Mouse (Mus musculus): ENCODE results near the gene Khdc1c. TPM values are rescaled to one million over a fixed set of nuclear protein-coding genes. Genes with fewer than 3 reads are reported as not detected.

The Khdc1c gene
- polyA plus RNA-seq (2014; fragmentation: Illumina TruSeq; extraction: RNeasy Lipid Tissue Mini Kit (QIAGEN cat#74804); ENCODE audit: low read depth, low replicate concordance), result not detected

DNA sequence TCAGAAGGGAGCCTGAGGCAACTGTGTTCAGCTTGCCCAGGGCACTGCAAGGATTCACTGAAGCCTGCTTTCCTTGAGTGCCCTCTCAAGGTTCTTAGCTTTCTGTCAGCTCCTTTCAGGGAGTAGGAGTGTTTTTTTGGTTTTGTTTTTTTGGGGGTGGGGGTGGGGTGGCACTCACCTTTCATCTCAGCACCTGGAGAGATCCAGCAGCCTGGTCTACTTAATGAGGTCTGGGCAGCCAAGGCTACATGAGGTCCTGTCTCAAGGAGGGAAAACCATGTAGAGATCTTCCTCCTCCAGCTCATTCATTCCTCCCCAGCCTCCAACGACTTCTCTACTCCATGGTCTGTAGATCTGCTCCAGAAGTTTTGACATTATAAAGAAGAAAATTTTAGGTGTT, at the start of gene Khdc1c:
TSS of gene Khdc1c (plus strand) at position 301 of the 400 bp plus-strand sequence.

DNA sequence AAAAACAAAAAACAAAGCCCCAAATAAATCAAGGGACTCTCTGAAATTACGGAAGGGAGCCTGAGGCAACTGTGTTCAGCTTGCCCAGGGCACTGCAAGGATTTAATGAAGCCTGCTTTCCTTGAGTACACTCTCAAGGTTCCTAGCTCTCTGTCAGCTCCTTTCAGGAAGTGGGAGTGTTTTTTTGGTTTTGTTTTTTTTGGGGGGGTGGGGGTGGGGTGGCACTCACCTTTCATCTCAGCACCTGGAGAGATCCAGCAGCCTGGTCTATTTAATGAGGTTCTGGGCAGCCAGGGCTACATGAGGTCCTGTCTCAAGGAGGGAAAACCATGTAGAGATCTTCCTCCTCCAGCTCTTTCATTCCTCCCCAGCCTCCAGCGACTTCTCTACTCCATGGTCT, 18.8 kb upstream of the Khdc1c start, which contains the start of gene Khdc1a:
TSS of gene Khdc1a (plus strand) at position 301 of the 400 bp plus-strand sequence.

DNA sequence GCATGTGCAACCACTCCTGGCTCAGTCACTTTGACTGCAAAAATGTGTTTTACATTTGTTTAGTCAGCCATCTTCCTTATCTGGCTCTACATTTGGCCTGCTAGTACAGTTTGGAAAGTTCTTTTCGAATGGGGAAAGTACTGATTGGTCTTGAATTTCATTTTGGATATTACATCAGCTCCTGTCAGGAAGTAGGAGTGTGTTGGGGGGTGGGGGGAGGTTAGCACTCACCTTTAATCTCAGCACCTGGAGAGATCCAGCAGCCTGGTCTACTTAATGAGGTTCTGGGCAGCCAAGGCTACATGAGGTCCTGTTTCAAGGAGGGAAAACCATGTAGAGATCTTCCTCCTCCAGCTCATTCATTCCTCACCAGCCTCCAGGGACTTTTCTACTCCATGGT, 15.1 kb downstream of the Khdc1c start, which contains the start of gene Khdc1b:
TSS of gene Khdc1b (plus strand) at position 301 of the 400 bp plus-strand sequence.

Other genes starting within 250 kb of the Khdc1c start
- 1.3 TPM for gene Tmem14a, start 149.8 kb upstream of the Khdc1c start, polyA plus RNA-seq (2014; fragmentation: Illumina TruSeq; extraction: RNeasy Lipid Tissue Mini Kit (QIAGEN cat#74804); ENCODE audit: low read depth, low replicate concordance)
- gene Gsta3, start 127.7 kb upstream of the Khdc1c start, polyA plus RNA-seq (2014; fragmentation: Illumina TruSeq; extraction: RNeasy Lipid Tissue Mini Kit (QIAGEN cat#74804); ENCODE audit: low read depth, low replicate concordance), result 51.9 TPM
- gene Khdc1a, start 18.7 kb upstream of the Khdc1c start, polyA plus RNA-seq (2014; fragmentation: Illumina TruSeq; extraction: RNeasy Lipid Tissue Mini Kit (QIAGEN cat#74804); ENCODE audit: low read depth, low replicate concordance), result not detected
- gene Khdc1b, start 15.2 kb downstream of the Khdc1c start, polyA plus RNA-seq (2014; fragmentation: Illumina TruSeq; extraction: RNeasy Lipid Tissue Mini Kit (QIAGEN cat#74804); ENCODE audit: low read depth, low replicate concordance), result not detected